8 mouse cellular contexts compared by ENCODE assay signal in genomic region chr7:109536451-109536946, GRCm38 (mm10). TPM values are rescaled to one million over a fixed set of nuclear protein-coding genes. Genes with fewer than 3 reads are reported as not detected.
DNase-seq lines count a peak whose midpoint lies in the region; ATAC-seq and TF ChIP-seq lines count a peak whose summit lies in the region.

No protein-coding gene starts in this region.

- TF ChIP-seq EP300 in liver, postnatal 0 days (IDR thresholded peaks at IDR 0.05; ENCODE audit: low read depth) = no peak

- peak; percentile 29; the same call in 1 of the 2 replicates for ATAC-seq in neural tube, embryonic 12.5 days (ENCODE audit: low FRiP score, low read depth)
- no peak for ATAC-seq in heart, embryonic 13.5 days (ENCODE audit: extremely low read depth, insufficient number of reproducible peaks, low FRiP score, low TSS enrichment)
- ATAC-seq in liver, postnatal 0 days = no peak

- no peak for TF ChIP-seq CTCF in liver, postnatal 0 days (IDR thresholded peaks at IDR 0.05; ENCODE audit: low read depth)

- H3K4me1 ChIP-seq in neural tube, embryonic 12.5 days = 0 out of 2 replicates have a peak, but pooled peaks cover 7% of the 10 kb centered on the region
- peaks cover 23% of the 10 kb centered on the region for H3K4me1 ChIP-seq in heart, embryonic 13.5 days
- no peaks in the 10 kb centered on the region for H3K4me1 ChIP-seq in liver, postnatal 0 days (ENCODE audit: insufficient read depth)

- H3K36me3 ChIP-seq in neural tube, embryonic 12.5 days = peaks cover 44% of the 10 kb centered on the region
- peaks cover 94% of the 10 kb centered on the region for H3K36me3 ChIP-seq in heart, embryonic 13.5 days
- peaks cover 41% of the 10 kb centered on the region for H3K36me3 ChIP-seq in liver, postnatal 0 days (replicated peaks; ENCODE audit: insufficient read depth, low read length)

- no peak overlapping the region for H3K4me3 ChIP-seq in neural tube, embryonic 12.5 days
- no peak overlapping the region for H3K4me3 ChIP-seq in heart, embryonic 13.5 days
- no peak overlapping the region for H3K4me3 ChIP-seq in liver, postnatal 0 days (ENCODE audit: low read depth, low read length)

- no peaks in the 10 kb centered on the region for H3K9me3 ChIP-seq in neural tube, embryonic 12.5 days
- H3K9me3 ChIP-seq in heart, embryonic 13.5 days = no peaks in the 10 kb centered on the region
- H3K9me3 ChIP-seq in liver, postnatal 0 days (ENCODE audit: low read length) = no peaks in the 10 kb centered on the region

- no peak overlapping the region for H3K9ac ChIP-seq in neural tube, embryonic 12.5 days
- H3K9ac ChIP-seq in heart, embryonic 13.5 days = no peak overlapping the region
- no peak overlapping the region for H3K9ac ChIP-seq in liver, postnatal 0 days (replicated peaks)

- 64% methylated on average over 4 of the region's 4 CpGs for WGBS in neural tube, embryonic 12.5 days
- WGBS in heart, embryonic 13.5 days = 55% methylated on average over 4 of the region's 4 CpGs
- 81% methylated on average over 4 of the region's 4 CpGs for WGBS in liver, postnatal 0 days (ENCODE audit: insufficient replicate concordance)

- H3K27me3 ChIP-seq in neural tube, embryonic 12.5 days (replicated peaks) = no peaks in the 10 kb centered on the region
- no peaks in the 10 kb centered on the region for H3K27me3 ChIP-seq in heart, embryonic 13.5 days (replicated peaks)
- H3K27me3 ChIP-seq in liver, postnatal 0 days (ENCODE audit: insufficient read depth, low read length) = no peaks in the 10 kb centered on the region

- no peak overlapping the region for H3K27ac ChIP-seq in neural tube, embryonic 12.5 days
- H3K27ac ChIP-seq in heart, embryonic 13.5 days (replicated peaks) = peak overlapping the region; percentile 67
- H3K27ac ChIP-seq in liver, postnatal 0 days (ENCODE audit: low read depth) = no peak overlapping the region

- no peak for DNase-seq in neural tube, embryonic 10.5 days (ENCODE audit: extremely low spot score, low spot score)
- DNase-seq in cerebellum, postnatal 25 days = peak; percentile 78 to 83
- peak; percentile 38 for DNase-seq in layer of hippocampus, adult 9-11 months
- peak; percentile 41 for DNase-seq in ovary, adult 18-20 months (ENCODE audit: low spot score)
- DNase-seq in thymus, postnatal 4 days = no peak
- no peak for DNase-seq in liver, postnatal 0 days

- no peak overlapping the region for H3K4me2 ChIP-seq in neural tube, embryonic 12.5 days (replicated peaks)
- H3K4me2 ChIP-seq in heart, embryonic 13.5 days = no peak overlapping the region
- H3K4me2 ChIP-seq in liver, postnatal 0 days (ENCODE audit: low read depth, low read length) = no peak overlapping the region

RNA-seq across cellular contexts. Expression of gene Rpl27a, which starts 17.6 kb away (rescaled TPM):
- polyA plus RNA-seq in neural tube, embryonic 12.5 days (2016; fragmentation: Nextera tagmentation; extraction: Ambion mirVana) = 88.0 and 90.4 TPM in 2 replicates
- polyA plus RNA-seq in heart, embryonic 13.5 days (2015; fragmentation: Nextera tagmentation; extraction: Ambion mirVana) = 82.1 and 89.2 TPM in 2 replicates
- 83.1 and 84.4 TPM in 2 replicates for polyA plus RNA-seq in liver, postnatal 0 days (2015; fragmentation: Nextera tagmentation; extraction: Ambion mirVana)

RNA-seq across cellular contexts. Expression of gene Trim66, which starts 28.6 kb away (rescaled TPM):
- polyA plus RNA-seq in neural tube, embryonic 12.5 days (2016; fragmentation: Nextera tagmentation; extraction: Ambion mirVana) = 0.05 and 0.14 TPM in 2 replicates
- polyA plus RNA-seq in heart, embryonic 13.5 days (2015; fragmentation: Nextera tagmentation; extraction: Ambion mirVana) = not detected in 2 replicates
- polyA plus RNA-seq in liver, postnatal 0 days (2015; fragmentation: Nextera tagmentation; extraction: Ambion mirVana) = 0.02 TPM in 1 of 2 replicates, not detected in the other

Comparison
In these comparisons a context has a peak if more than half of its experiments do, and no peak if none do; other contexts are left out.
1. DNase-seq: peak in cerebellum, postnatal 25 days (2 of 2), layer of hippocampus, adult 9-11 months (single experiment) and ovary, adult 18-20 months (single experiment); none in neural tube, embryonic 10.5 days (single experiment), thymus, postnatal 4 days (single experiment) and liver, postnatal 0 days (single experiment).